Mouse (Mus musculus) neural tube, embryonic 14.5 days (tissue): ENCODE data around the gene Tulp4. TPM values are rescaled to one million over a fixed set of nuclear protein-coding genes. Genes with fewer than 3 reads are reported as not detected.
"Not testable (repeated sequence)": the region's sequence is repeated elsewhere in the genome, so short reads cannot be mapped to it uniquely, and the experiment has no call there.

Source experiments
- ATAC-seq: fragments of 200-750 bp; cut with Nextera tagmentation; 2 replicates; pipeline ENCODE4 v1.8.0; 2017; ENCODE audit warnings: low read depth, mild to moderate bottlenecking, moderate TSS enrichment, moderate library complexity
- H3K27ac ChIP-seq: fragments of 300-500 bp; sonication (generic); 2 replicates; pipeline ENCODE4 v1.5.1; 2014; ENCODE audit warnings: low read depth, mild to moderate bottlenecking, control low read depth, low read length, moderate library complexity, mixed read lengths
- H3K27me3 ChIP-seq: fragments of 300-500 bp; sonication (generic); 2 replicates; pipeline ENCODE4 v1.6.1; 2014; ENCODE audit warnings: low read length; ENCODE audit not compliant: control insufficient read depth, insufficient read depth
- H3K36me3 ChIP-seq: fragments of 300-500 bp; sonication (generic); 2 replicates; pipeline ENCODE4 v1.6.1; 2014; ENCODE audit warnings: low read length, mixed read lengths; ENCODE audit not compliant: control insufficient read depth, insufficient read depth
- H3K4me1 ChIP-seq: fragments of 300-500 bp; sonication (generic); 2 replicates; pipeline ENCODE4 v1.6.1; 2014; ENCODE audit warnings: low read length; ENCODE audit not compliant: control insufficient read depth, insufficient read depth
- H3K4me2 ChIP-seq: fragments of 300-500 bp; sonication (generic); 2 replicates; pipeline ENCODE4 v1.6.1; 2014; ENCODE audit warnings: mild to moderate bottlenecking, low read depth, low read length, control low read depth
- H3K4me3 ChIP-seq: fragments of 300-500 bp; sonication (generic); 2 replicates; pipeline ENCODE4 v1.5.1; 2014; ENCODE audit warnings: low read depth, low read length, control low read depth, mixed read lengths
- H3K9ac ChIP-seq: fragments of 300-500 bp; sonication (generic); replicated peaks from 2 replicates; pipeline ENCODE4 v1.6.1; 2014; ENCODE audit warnings: low read depth, mild to moderate bottlenecking, control low read depth, low read length, mixed read lengths
- H3K9me3 ChIP-seq: fragments of 300-500 bp; sonication (generic); 2 replicates; pipeline ENCODE4 v1.6.1; 2016; ENCODE audit warnings: low read length; ENCODE audit not compliant: control insufficient read depth
- WGBS: fragments of 180-500 bp; shearing (Covaris S2); extraction: QIAGEN DNeasy Blood & Tissue Kit; methylation state at CpG from one replicate; pipeline ENCODE4 v1.1.7; 2014; 5-methylcytosine and 5-hydroxymethylcytosine counted together
- microRNA-seq: library from miRNA; unstranded; fragments of <30 nt; microRNA quantifications from one replicate; pipeline ENCODE4, GENCODE M21; 2016
- polyA plus RNA-seq: library from polyadenylated mRNA; unstranded; fragments of >200 nt; fragmentation: Nextera tagmentation; extraction: Ambion mirVana; gene quantifications from 2 replicates; pipeline ENCODE4 v1.2.1, GENCODE M21; 2014

The Tulp4 gene
- polyA plus RNA-seq, 1 experiment from 2014 or later, result 238 TPM

GRCm38 (mm10) chr17:6289045-6289444, 182.8 kb downstream of the Tulp4 start:
- H3K4me2 ChIP-seq, H3K27ac ChIP-seq, H3K36me3 ChIP-seq, H3K27me3 ChIP-seq, ATAC-seq, H3K4me3 ChIP-seq, H3K4me1 ChIP-seq, H3K9me3 ChIP-seq, H3K9ac ChIP-seq: not testable (repeated sequence)
- WGBS, result 97% methylated on average over 9 of the region's 12 CpGs

GRCm38 (mm10) chr17:6293882-6294281, 187.6 kb downstream of the Tulp4 start:
- ATAC-seq, result not testable (repeated sequence)

GRCm38 (mm10) chr17:6297060-6297795, 191.0 kb downstream of the Tulp4 start:
- ATAC-seq, H3K27ac ChIP-seq, H3K9me3 ChIP-seq, H3K9ac ChIP-seq, H3K4me3 ChIP-seq, H3K4me2 ChIP-seq, H3K36me3 ChIP-seq, H3K4me1 ChIP-seq, H3K27me3 ChIP-seq: not testable (repeated sequence)
- WGBS, result 90% methylated on average over 9 of the region's 15 CpGs

More at GRCm38 (mm10) chr17:6293882-6294281, 187.6 kb downstream of the Tulp4 start:
- H3K27ac ChIP-seq, H3K4me3 ChIP-seq, H3K9ac ChIP-seq, H3K9me3 ChIP-seq, H3K4me1 ChIP-seq, H3K36me3 ChIP-seq, H3K4me2 ChIP-seq, H3K27me3 ChIP-seq: not testable (repeated sequence)
- WGBS, result no CpG with 5 or more reads among the region's 5 CpGs

GRCm38 (mm10) chr17:6300190-6300863, 194.1 kb downstream of the Tulp4 start:
- not testable (repeated sequence) for H3K27me3 ChIP-seq, H3K9ac ChIP-seq, H3K4me1 ChIP-seq, H3K9me3 ChIP-seq, H3K4me2 ChIP-seq, ATAC-seq, H3K4me3 ChIP-seq, H3K27ac ChIP-seq, H3K36me3 ChIP-seq
- 71% methylated on average over 4 of the region's 12 CpGs for WGBS

Small RNA genes within 50 kb of the gene (microRNA-seq; reads per million reads assigned to microRNA genes)
- gene Gm22774, result not detected

Other genes starting within 250 kb of the Tulp4 start
- 1.7 and 2.2 TPM in 2 replicates for gene Synj2, start 165.2 kb upstream of the Tulp4 start, polyA plus RNA-seq
- gene Serac1, start 26.7 kb upstream of the Tulp4 start, polyA plus RNA-seq, result 12.6 and 13.0 TPM in 2 replicates
- gene Gtf2h5, start 26.7 kb upstream of the Tulp4 start, polyA plus RNA-seq, result 217 and 229 TPM in 2 replicates
- 63.1 and 66.8 TPM in 2 replicates for gene Tmem181a, start 150.4 kb downstream of the Tulp4 start, polyA plus RNA-seq
- 54.9 and 63.3 TPM in 2 replicates for gene Dynlt1a, start 211.1 kb downstream of the Tulp4 start, polyA plus RNA-seq